Mouse (Mus musculus) adrenal gland, adult 10 weeks (tissue): Measurements from ENCODE around the gene Msx2. TPM values are rescaled to one million over a fixed set of nuclear protein-coding genes. Genes with fewer than 3 reads are reported as not detected.

Experiments used
- polyA plus RNA-seq: library from polyadenylated mRNA; stranded (reverse); fragments of 350-450 nt; fragmentation: Illumina TruSeq; extraction: RNeasy Lipid Tissue Mini Kit (QIAGEN cat#74804); gene quantifications from one replicate; pipeline ENCODE4 v1.2.3, GENCODE M21; 2014; ENCODE audit warnings: low read depth, low replicate concordance

Msx2 gene
- 0.76 TPM for polyA plus RNA-seq

DNA sequence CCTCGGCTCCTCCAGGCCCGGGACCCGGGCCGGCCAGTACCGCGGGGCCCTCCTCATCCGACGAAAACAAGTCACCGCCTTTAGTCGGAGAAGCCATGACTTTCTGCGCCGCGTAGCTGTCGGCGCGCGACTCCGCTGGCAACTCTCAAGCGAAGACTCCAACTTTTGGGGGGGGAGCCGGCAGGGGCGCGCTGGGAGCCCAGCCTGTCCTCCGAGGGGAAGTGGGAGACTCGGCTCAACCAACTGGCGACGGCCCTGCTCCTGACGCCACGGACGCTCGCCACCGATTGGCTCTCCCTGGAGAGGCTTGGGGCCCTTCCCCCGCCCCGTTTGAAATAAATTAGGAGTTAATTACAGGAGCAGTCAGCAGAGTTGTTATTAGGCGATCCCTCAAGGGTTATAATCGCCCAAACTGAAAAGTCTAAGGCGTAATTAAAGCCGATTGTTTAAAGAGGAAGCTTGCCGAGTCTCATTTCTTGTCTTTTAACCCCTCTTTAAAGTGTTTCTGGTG is at the start of gene Msx2:
Gene Msx2, minus strand, starts transcription at position 461 of the 511 bp plus-strand sequence.

Other genes with a start within 250 kb of the Msx2 start
- gene Ror2, start 186.9 kb downstream of the Msx2 start, polyA plus RNA-seq = 0.76 TPM
- gene Sptlc1, start 95.7 kb downstream of the Msx2 start, polyA plus RNA-seq = 97.9 TPM